Mouse (Mus musculus): ENCODE results near the gene Plekhm3. TPM values are rescaled to one million over a fixed set of nuclear protein-coding genes. Genes with fewer than 3 reads are reported as not detected.

Gene Plekhm3
- polyA plus RNA-seq, 1 experiment from 2014 or later = 6.5 TPM

GRCm38 (mm10) chr1:64876276-64876675 is 80.3 kb downstream of the Plekhm3 start:
- WGBS = 79% methylated on average over 3 of the region's 3 CpGs
- H3K36me3 ChIP-seq (ENCODE audit: control insufficient read depth, insufficient read depth, low read length) = no peaks in the 10 kb centered on the region
- no peak overlapping the region for H3K9ac ChIP-seq (ENCODE audit: low read length)
- DNase-seq (ENCODE audit: low spot score) (no peak), ATAC-seq (replicated peaks; ENCODE audit: low FRiP score) (no peak)
- no peak overlapping the region for H3K27ac ChIP-seq (ENCODE audit: low read depth, low read length)
- no peak overlapping the region for H3K4me3 ChIP-seq (ENCODE audit: low read depth, low read length)
- no peak overlapping the region for H3K4me2 ChIP-seq (ENCODE audit: low read depth, low read length, severe bottlenecking)
- H3K27me3 ChIP-seq (ENCODE audit: control insufficient read depth, insufficient read depth, low read length) = no peaks in the 10 kb centered on the region
- H3K9me3 ChIP-seq (ENCODE audit: control insufficient read depth, low read length) = no peaks in the 10 kb centered on the region
- H3K4me1 ChIP-seq (replicated peaks; ENCODE audit: control insufficient read depth, insufficient read depth, low read length) = no peaks in the 10 kb centered on the region

- Histone ChIP-seq H3K9me3 (ENCODE audit: control insufficient read depth, low read length) (no peaks in the 10 kb centered on the region), H3K4me3 (ENCODE audit: low read depth, low read length) (no peak overlapping the region), H3K27ac (ENCODE audit: low read depth, low read length) (no peak overlapping the region), H3K36me3 (ENCODE audit: control insufficient read depth, insufficient read depth, low read length) (no peaks in the 10 kb centered on the region), H3K4me1 (replicated peaks; ENCODE audit: control insufficient read depth, insufficient read depth, low read length) (no peaks in the 10 kb centered on the region), H3K27me3 (ENCODE audit: control insufficient read depth, insufficient read depth, low read length) (no peaks in the 10 kb centered on the region), H3K4me2 (ENCODE audit: low read depth, low read length, severe bottlenecking) (no peak overlapping the region), H3K9ac (ENCODE audit: low read length) (no peak overlapping the region)
- ATAC-seq (replicated peaks; ENCODE audit: low FRiP score) (no peak), DNase-seq (ENCODE audit: low spot score) (no peak)
- 85% methylated on average over 5 of the region's 5 CpGs for WGBS
These were observed 80.9 kb downstream of the Plekhm3 start for GRCm38 (mm10) chr1:64875712-64876111.

- H3K9ac ChIP-seq (ENCODE audit: low read length) = no peak overlapping the region
- no peaks in the 10 kb centered on the region for H3K4me1 ChIP-seq (replicated peaks; ENCODE audit: control insufficient read depth, insufficient read depth, low read length)
- H3K36me3 ChIP-seq (ENCODE audit: control insufficient read depth, insufficient read depth, low read length) = no peaks in the 10 kb centered on the region
- H3K27me3 ChIP-seq (ENCODE audit: control insufficient read depth, insufficient read depth, low read length) = no peaks in the 10 kb centered on the region
- H3K4me2 ChIP-seq (ENCODE audit: low read depth, low read length, severe bottlenecking) = no peak overlapping the region
- 89% methylated on average over 1 of the region's 1 CpGs for WGBS
- no peaks in the 10 kb centered on the region for H3K9me3 ChIP-seq (ENCODE audit: control insufficient read depth, low read length)
- H3K4me3 ChIP-seq (ENCODE audit: low read depth, low read length) = no peak overlapping the region
- no peak overlapping the region for H3K27ac ChIP-seq (ENCODE audit: low read depth, low read length)
- DNase-seq (ENCODE audit: low spot score) = no peak
- no peak for ATAC-seq (replicated peaks; ENCODE audit: low FRiP score)
These were observed 81.5 kb downstream of the Plekhm3 start for GRCm38 (mm10) chr1:64875156-64875555.

GRCm38 (mm10) chr1:64871956-64872355 is 84.7 kb downstream of the Plekhm3 start:
- Histone ChIP-seq H3K4me3 (ENCODE audit: low read depth, low read length) (no peak overlapping the region), H3K9me3 (ENCODE audit: control insufficient read depth, low read length) (no peaks in the 10 kb centered on the region), H3K36me3 (ENCODE audit: control insufficient read depth, insufficient read depth, low read length) (no peaks in the 10 kb centered on the region), H3K27ac (ENCODE audit: low read depth, low read length) (no peak overlapping the region), H3K4me1 (replicated peaks; ENCODE audit: control insufficient read depth, insufficient read depth, low read length) (no peaks in the 10 kb centered on the region), H3K4me2 (ENCODE audit: low read depth, low read length, severe bottlenecking) (no peak overlapping the region), H3K27me3 (ENCODE audit: control insufficient read depth, insufficient read depth, low read length) (no peaks in the 10 kb centered on the region), H3K9ac (ENCODE audit: low read length) (no peak overlapping the region)
- WGBS = 64% methylated on average over 5 of the region's 5 CpGs
- DNase-seq (ENCODE audit: low spot score) = no peak
- ATAC-seq (replicated peaks; ENCODE audit: low FRiP score) = no peak

GRCm38 (mm10) chr1:64867684-64868083 is 88.9 kb downstream of the Plekhm3 start:
- no peak overlapping the region for H3K4me2 ChIP-seq (ENCODE audit: low read depth, low read length, severe bottlenecking)
- H3K9me3 ChIP-seq (ENCODE audit: control insufficient read depth, low read length) = no peaks in the 10 kb centered on the region
- H3K4me1 ChIP-seq (replicated peaks; ENCODE audit: control insufficient read depth, insufficient read depth, low read length) = no peaks in the 10 kb centered on the region
- 72% methylated on average over 4 of the region's 4 CpGs for WGBS
- H3K4me3 ChIP-seq (ENCODE audit: low read depth, low read length) = no peak overlapping the region
- no peaks in the 10 kb centered on the region for H3K27me3 ChIP-seq (ENCODE audit: control insufficient read depth, insufficient read depth, low read length)
- H3K27ac ChIP-seq (ENCODE audit: low read depth, low read length) = no peak overlapping the region
- no peak for ATAC-seq (replicated peaks; ENCODE audit: low FRiP score)
- DNase-seq (ENCODE audit: low spot score) = no peak
- no peaks in the 10 kb centered on the region for H3K36me3 ChIP-seq (ENCODE audit: control insufficient read depth, insufficient read depth, low read length)
- no peak overlapping the region for H3K9ac ChIP-seq (ENCODE audit: low read length)

GRCm38 (mm10) chr1:64866140-64866539 is 90.5 kb downstream of the Plekhm3 start:
- H3K36me3 ChIP-seq (ENCODE audit: control insufficient read depth, insufficient read depth, low read length) = no peaks in the 10 kb centered on the region
- no peaks in the 10 kb centered on the region for H3K4me1 ChIP-seq (replicated peaks; ENCODE audit: control insufficient read depth, insufficient read depth, low read length)
- H3K27me3 ChIP-seq (ENCODE audit: control insufficient read depth, insufficient read depth, low read length) = no peaks in the 10 kb centered on the region
- DNase-seq (ENCODE audit: low spot score) = no peak
- 79% methylated on average over 1 of the region's 1 CpGs for WGBS
- no peak overlapping the region for H3K9ac ChIP-seq (ENCODE audit: low read length)
- no peak overlapping the region for H3K4me2 ChIP-seq (ENCODE audit: low read depth, low read length, severe bottlenecking)
- no peaks in the 10 kb centered on the region for H3K9me3 ChIP-seq (ENCODE audit: control insufficient read depth, low read length)
- no peak overlapping the region for H3K27ac ChIP-seq (ENCODE audit: low read depth, low read length)
- no peak for ATAC-seq (replicated peaks; ENCODE audit: low FRiP score)
- no peak overlapping the region for H3K4me3 ChIP-seq (ENCODE audit: low read depth, low read length)

- WGBS = 93% methylated on average over 11 of the region's 11 CpGs
- Histone ChIP-seq H3K27me3 (ENCODE audit: control insufficient read depth, insufficient read depth, low read length) (no peaks in the 10 kb centered on the region), H3K36me3 (ENCODE audit: control insufficient read depth, insufficient read depth, low read length) (no peaks in the 10 kb centered on the region), H3K4me1 (replicated peaks; ENCODE audit: control insufficient read depth, insufficient read depth, low read length) (no peaks in the 10 kb centered on the region), H3K4me2 (ENCODE audit: low read depth, low read length, severe bottlenecking) (no peak overlapping the region), H3K9ac (ENCODE audit: low read length) (no peak overlapping the region), H3K27ac (ENCODE audit: low read depth, low read length) (no peak overlapping the region), H3K9me3 (ENCODE audit: control insufficient read depth, low read length) (no peaks in the 10 kb centered on the region), H3K4me3 (ENCODE audit: low read depth, low read length) (no peak overlapping the region)
- ATAC-seq (replicated peaks; ENCODE audit: low FRiP score) (no peak), DNase-seq (ENCODE audit: low spot score) (no peak)
These were observed 96.2 kb downstream of the Plekhm3 start for GRCm38 (mm10) chr1:64860235-64860920.

- ATAC-seq (replicated peaks; ENCODE audit: low FRiP score) (no peak), DNase-seq (ENCODE audit: low spot score) (no peak)
- Histone ChIP-seq H3K4me1 (replicated peaks; ENCODE audit: control insufficient read depth, insufficient read depth, low read length) (peaks cover 2% of the 10 kb centered on the region; the same call in 1 of the 2 replicates), H3K27ac (ENCODE audit: low read depth, low read length) (no peak overlapping the region), H3K4me3 (ENCODE audit: low read depth, low read length) (no peak overlapping the region), H3K27me3 (ENCODE audit: control insufficient read depth, insufficient read depth, low read length) (no peaks in the 10 kb centered on the region), H3K4me2 (ENCODE audit: low read depth, low read length, severe bottlenecking) (no peak overlapping the region), H3K36me3 (ENCODE audit: control insufficient read depth, insufficient read depth, low read length) (no peaks in the 10 kb centered on the region), H3K9ac (ENCODE audit: low read length) (no peak overlapping the region), H3K9me3 (ENCODE audit: control insufficient read depth, low read length) (no peaks in the 10 kb centered on the region)
- WGBS = 89% methylated on average over 5 of the region's 5 CpGs
These were observed 96.8 kb downstream of the Plekhm3 start for GRCm38 (mm10) chr1:64859826-64860225.

- H3K36me3 ChIP-seq (ENCODE audit: control insufficient read depth, insufficient read depth, low read length) = no peaks in the 10 kb centered on the region
- H3K4me1 ChIP-seq (replicated peaks; ENCODE audit: control insufficient read depth, insufficient read depth, low read length) = peaks cover 22% of the 10 kb centered on the region; the same call in 1 of the 2 replicates
- H3K9ac ChIP-seq (ENCODE audit: low read length) = no peak overlapping the region
- no peak overlapping the region; the same call in 1 of the 2 replicates for H3K27ac ChIP-seq (ENCODE audit: low read depth, low read length)
- 70% methylated on average over 5 of the region's 5 CpGs for WGBS
- peaks cover 2% of the 10 kb centered on the region; the same call in 1 of the 2 replicates for H3K27me3 ChIP-seq (ENCODE audit: control insufficient read depth, insufficient read depth, low read length)
- DNase-seq (ENCODE audit: low spot score) = no peak
- ATAC-seq (replicated peaks; ENCODE audit: low FRiP score) = no peak
- no peak overlapping the region for H3K4me2 ChIP-seq (ENCODE audit: low read depth, low read length, severe bottlenecking)
- H3K4me3 ChIP-seq (ENCODE audit: low read depth, low read length) = no peak overlapping the region
- H3K9me3 ChIP-seq (ENCODE audit: control insufficient read depth, low read length) = no peaks in the 10 kb centered on the region
These were observed 101.8 kb downstream of the Plekhm3 start for GRCm38 (mm10) chr1:64854835-64855234.

Measured in forebrain, embryonic 11.5 days (tissue).